Mouse (Mus musculus): ENCODE data around the gene Ski. TPM values are rescaled to one million over a fixed set of nuclear protein-coding genes. Genes with fewer than 3 reads are reported as not detected.

The Ski gene
- polyA plus RNA-seq, 1 experiment from 2014 or later = 34.9 TPM

DNA sequence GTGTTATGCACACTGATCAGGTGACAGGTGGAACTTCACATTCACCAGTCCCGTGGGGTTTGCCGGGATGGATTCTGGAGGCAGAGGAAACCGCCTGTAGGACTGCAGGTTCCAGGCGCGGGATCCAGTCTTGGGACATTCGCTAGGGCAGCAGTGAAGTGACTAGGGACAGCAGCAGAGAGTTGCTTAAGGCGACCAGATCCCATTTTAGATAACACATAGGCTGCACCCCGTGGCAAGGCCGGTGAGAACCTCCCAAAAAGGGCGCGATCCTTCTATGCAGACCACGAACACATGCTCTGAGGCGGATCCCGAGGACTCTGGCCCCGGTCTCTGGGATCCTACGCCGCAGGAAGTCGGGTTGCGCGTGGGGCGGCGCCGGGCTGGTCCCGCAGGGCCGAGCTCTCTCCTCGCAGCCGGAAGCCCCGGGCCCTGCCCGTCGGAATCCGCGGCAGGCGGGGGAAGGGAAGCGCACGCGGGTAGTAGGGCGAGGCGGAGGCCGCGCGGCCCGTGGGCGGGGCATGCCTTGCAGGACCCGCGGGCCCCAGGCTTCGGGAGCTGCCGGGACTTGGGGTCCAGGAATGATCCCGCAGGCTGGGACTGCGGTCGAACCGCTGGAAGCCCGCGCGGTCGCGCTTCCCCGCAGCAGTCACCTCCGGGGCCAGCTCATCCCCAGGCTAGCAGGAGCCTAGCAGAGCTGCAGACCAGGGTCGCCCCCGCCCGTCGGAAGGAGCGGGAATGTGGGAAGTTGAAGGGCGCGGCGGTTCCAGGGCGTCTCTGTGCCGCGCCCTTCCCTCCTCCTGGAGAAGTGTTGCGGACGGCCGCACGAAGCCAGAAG, 71.9 kb downstream of the Ski start:
- peak overlapping the region; percentile 86 for H3K4me2 ChIP-seq (ENCODE audit: low read depth, low read length)
- H3K4me1 ChIP-seq (ENCODE audit: control insufficient read depth, insufficient read depth, low read length) = peaks cover 28% of the 10 kb centered on the region
- DNase-seq (ENCODE audit: low spot score) (peak; percentile 94), ATAC-seq (ENCODE audit: low read depth) (peak; percentile 91)
- peak overlapping the region; percentile 48 for H3K4me3 ChIP-seq (ENCODE audit: low read depth, low read length)
- H3K27ac ChIP-seq (replicated peaks; ENCODE audit: low read depth, low read length) = peak overlapping the region; percentile 90
- H3K27me3 ChIP-seq (replicated peaks; ENCODE audit: control insufficient read depth, insufficient read depth, low read length) = no peaks in the 10 kb centered on the region
- H3K36me3 ChIP-seq (ENCODE audit: control insufficient read depth, insufficient read depth, low read length) = peaks cover 17% of the 10 kb centered on the region
- peak overlapping the region; percentile 81 for H3K9ac ChIP-seq (ENCODE audit: low read depth, low read length)
- WGBS = 8% methylated on average over 21 of the region's 73 CpGs
- H3K9me3 ChIP-seq (ENCODE audit: control insufficient read depth, low read length) = no peaks in the 10 kb centered on the region

GRCm38 (mm10) chr4:155149941-155150275, 72.5 kb downstream of the Ski start:
- peak overlapping the region; percentile 81 for H3K9ac ChIP-seq (ENCODE audit: low read depth, low read length)
- H3K4me1 ChIP-seq (ENCODE audit: control insufficient read depth, insufficient read depth, low read length) = peaks cover 34% of the 10 kb centered on the region
- 46% methylated on average over 6 of the region's 6 CpGs for WGBS
- H3K4me2 ChIP-seq (ENCODE audit: low read depth, low read length) = peak overlapping the region; percentile 86
- peaks cover 12% of the 10 kb centered on the region for H3K36me3 ChIP-seq (ENCODE audit: control insufficient read depth, insufficient read depth, low read length)
- ATAC-seq (ENCODE audit: low read depth) = no peak
- H3K27ac ChIP-seq (replicated peaks; ENCODE audit: low read depth, low read length) = peak overlapping the region; percentile 90
- no peaks in the 10 kb centered on the region for H3K9me3 ChIP-seq (ENCODE audit: control insufficient read depth, low read length)
- peak; percentile 53 for DNase-seq (ENCODE audit: low spot score)
- peak overlapping the region; percentile 48; the same call in 1 of the 2 replicates for H3K4me3 ChIP-seq (ENCODE audit: low read depth, low read length)
- H3K27me3 ChIP-seq (replicated peaks; ENCODE audit: control insufficient read depth, insufficient read depth, low read length) = no peaks in the 10 kb centered on the region

GRCm38 (mm10) chr4:155148910-155149698, 73.3 kb downstream of the Ski start:
- ATAC-seq (ENCODE audit: low read depth) (peak; percentile 19; the same call in 1 of the 2 replicates), DNase-seq (ENCODE audit: low spot score) (peak; percentile 80)

DNA sequence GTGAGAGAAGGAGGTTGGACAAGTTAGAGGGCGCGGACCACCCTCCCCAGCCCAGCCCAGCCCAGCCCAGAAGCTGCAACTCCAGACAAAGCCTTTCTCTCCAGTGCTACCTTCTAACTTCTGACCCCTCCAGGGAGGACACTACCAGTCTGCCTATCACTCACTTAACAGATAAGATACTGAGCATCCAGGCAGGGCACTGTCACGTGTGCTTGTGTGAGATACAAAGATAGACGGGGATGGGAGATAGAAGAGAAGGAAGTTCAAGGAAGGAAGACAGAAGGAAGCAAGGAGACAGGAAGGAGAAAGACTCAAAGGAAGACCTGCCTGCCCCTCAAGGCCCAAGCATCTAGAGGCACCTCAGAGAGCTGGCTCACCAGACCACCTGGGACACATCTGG, 73.9 kb downstream of the Ski start:
- Histone ChIP-seq H3K4me3 (ENCODE audit: low read depth, low read length) (no peak overlapping the region), H3K4me1 (ENCODE audit: control insufficient read depth, insufficient read depth, low read length) (peaks cover 48% of the 10 kb centered on the region), H3K9me3 (ENCODE audit: control insufficient read depth, low read length) (no peaks in the 10 kb centered on the region), H3K36me3 (ENCODE audit: control insufficient read depth, insufficient read depth, low read length) (peaks cover 3% of the 10 kb centered on the region; the same call in 1 of the 2 replicates), H3K9ac (ENCODE audit: low read depth, low read length) (no peak overlapping the region), H3K27me3 (replicated peaks; ENCODE audit: control insufficient read depth, insufficient read depth, low read length) (no peaks in the 10 kb centered on the region), H3K4me2 (ENCODE audit: low read depth, low read length) (no peak overlapping the region), H3K27ac (replicated peaks; ENCODE audit: low read depth, low read length) (0 out of 2 replicates have a peak overlapping the region, but pooled peaks have one; percentile 90)
- no peak for DNase-seq (ENCODE audit: low spot score)
- no peak for ATAC-seq (ENCODE audit: low read depth)
- 77% methylated on average over 4 of the region's 4 CpGs for WGBS

More at GRCm38 (mm10) chr4:155148910-155149698, 73.3 kb downstream of the Ski start:
- Histone ChIP-seq H3K9ac (ENCODE audit: low read depth, low read length) (no peak overlapping the region), H3K4me3 (ENCODE audit: low read depth, low read length) (no peak overlapping the region), H3K36me3 (ENCODE audit: control insufficient read depth, insufficient read depth, low read length) (peaks cover 9% of the 10 kb centered on the region; the same call in 1 of the 2 replicates), H3K9me3 (ENCODE audit: control insufficient read depth, low read length) (no peaks in the 10 kb centered on the region), H3K27ac (replicated peaks; ENCODE audit: low read depth, low read length) (peak overlapping the region; percentile 90; the same call in 1 of the 2 replicates), H3K4me1 (ENCODE audit: control insufficient read depth, insufficient read depth, low read length) (peaks cover 41% of the 10 kb centered on the region), H3K4me2 (ENCODE audit: low read depth, low read length) (no peak overlapping the region), H3K27me3 (replicated peaks; ENCODE audit: control insufficient read depth, insufficient read depth, low read length) (no peaks in the 10 kb centered on the region)
- 65% methylated on average over 6 of the region's 8 CpGs for WGBS

GRCm38 (mm10) chr4:155146107-155146823, 76.1 kb downstream of the Ski start:
- no peak overlapping the region for H3K4me2 ChIP-seq (ENCODE audit: low read depth, low read length)
- H3K9me3 ChIP-seq (ENCODE audit: control insufficient read depth, low read length) = no peaks in the 10 kb centered on the region
- H3K4me3 ChIP-seq (ENCODE audit: low read depth, low read length) = no peak overlapping the region
- H3K27ac ChIP-seq (replicated peaks; ENCODE audit: low read depth, low read length) = peak overlapping the region; percentile 99
- 48% methylated on average over 14 of the region's 14 CpGs for WGBS
- H3K4me1 ChIP-seq (ENCODE audit: control insufficient read depth, insufficient read depth, low read length) = peaks cover 46% of the 10 kb centered on the region
- DNase-seq (ENCODE audit: low spot score) (no peak), ATAC-seq (ENCODE audit: low read depth) (no peak)
- H3K9ac ChIP-seq (ENCODE audit: low read depth, low read length) = 0 out of 2 replicates have a peak overlapping the region, but pooled peaks have one; percentile 15
- no peaks in the 10 kb centered on the region for H3K27me3 ChIP-seq (replicated peaks; ENCODE audit: control insufficient read depth, insufficient read depth, low read length)
- no peaks in the 10 kb centered on the region for H3K36me3 ChIP-seq (ENCODE audit: control insufficient read depth, insufficient read depth, low read length)

DNA sequence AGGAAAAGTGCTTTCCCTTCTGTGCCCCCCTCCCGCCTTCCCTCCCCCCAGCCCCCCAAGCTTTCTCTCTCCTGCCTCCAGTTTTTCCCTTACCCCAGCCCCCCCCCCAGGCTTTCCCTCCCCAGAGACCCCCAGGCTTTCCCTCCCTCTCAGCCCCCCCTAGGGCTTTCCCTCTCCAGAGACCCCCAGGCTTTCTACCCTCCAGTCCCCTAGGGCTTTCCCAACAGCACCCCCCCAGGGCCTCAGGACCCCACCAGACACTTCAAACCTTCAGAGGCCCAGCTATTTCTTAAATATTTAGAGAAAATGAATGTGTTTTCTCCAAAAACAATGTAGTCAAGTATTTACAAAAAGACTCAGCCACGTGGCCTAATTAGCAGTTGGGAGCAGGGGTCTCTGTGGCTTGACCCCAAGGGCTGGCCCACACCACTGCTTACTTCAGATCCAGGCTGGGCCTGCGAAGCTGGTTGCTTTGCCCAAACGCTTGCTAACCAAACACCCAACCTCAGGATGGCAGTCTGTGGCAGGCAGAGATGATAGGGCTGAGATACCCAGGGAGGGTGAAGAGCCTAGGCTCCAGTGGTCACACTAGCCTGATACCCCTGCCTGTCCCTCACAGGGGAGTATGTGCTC, 77.7 kb downstream of the Ski start:
- Histone ChIP-seq H3K9me3 (ENCODE audit: control insufficient read depth, low read length) (no peaks in the 10 kb centered on the region), H3K4me2 (ENCODE audit: low read depth, low read length) (peak overlapping the region; percentile 15; the same call in 1 of the 2 replicates), H3K27me3 (replicated peaks; ENCODE audit: control insufficient read depth, insufficient read depth, low read length) (no peaks in the 10 kb centered on the region), H3K4me3 (ENCODE audit: low read depth, low read length) (no peak overlapping the region), H3K36me3 (ENCODE audit: control insufficient read depth, insufficient read depth, low read length) (no peaks in the 10 kb centered on the region), H3K9ac (ENCODE audit: low read depth, low read length) (peak overlapping the region; percentile 51; the same call in 1 of the 2 replicates), H3K27ac (replicated peaks; ENCODE audit: low read depth, low read length) (peak overlapping the region; percentile 99), H3K4me1 (ENCODE audit: control insufficient read depth, insufficient read depth, low read length) (peaks cover 46% of the 10 kb centered on the region)
- ATAC-seq (ENCODE audit: low read depth) (no peak), DNase-seq (ENCODE audit: low spot score) (no peak)
- WGBS = 40% methylated on average over 4 of the region's 4 CpGs

DNA sequence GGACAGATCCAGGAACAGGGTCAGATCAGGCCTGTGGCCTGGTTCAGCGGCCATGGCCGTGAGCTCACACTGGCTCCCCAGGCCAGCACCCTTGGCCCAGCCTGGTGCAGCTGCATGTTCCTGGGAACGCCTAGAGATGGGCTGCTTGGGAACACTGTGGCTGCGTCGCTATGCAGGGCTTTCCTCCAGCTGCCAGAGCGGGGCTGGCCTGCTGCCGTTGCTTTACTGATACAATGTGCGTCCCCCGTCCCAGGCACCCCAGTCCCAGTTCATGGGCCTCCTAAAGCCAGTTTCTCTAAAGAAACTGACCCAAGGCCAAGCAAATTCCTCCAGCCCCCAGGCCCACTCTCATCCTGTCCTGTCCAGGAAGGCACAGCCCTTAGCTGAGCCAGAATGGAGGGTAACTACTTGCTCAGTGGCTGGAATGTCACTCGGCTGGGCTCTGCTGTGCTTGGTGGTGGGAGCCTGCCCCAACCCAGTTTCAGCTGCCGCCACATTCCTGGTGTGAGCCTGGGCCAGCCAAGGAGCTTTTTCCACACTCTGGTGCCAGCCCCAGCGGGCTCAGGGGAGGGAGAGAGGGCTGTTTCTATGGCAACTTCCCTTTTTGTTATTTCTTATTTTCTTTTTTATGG, 78.4 kb downstream of the Ski start:
- Histone ChIP-seq H3K27me3 (replicated peaks; ENCODE audit: control insufficient read depth, insufficient read depth, low read length) (no peaks in the 10 kb centered on the region), H3K27ac (replicated peaks; ENCODE audit: low read depth, low read length) (peak overlapping the region; percentile 99), H3K4me2 (ENCODE audit: low read depth, low read length) (peak overlapping the region; percentile 38), H3K9ac (ENCODE audit: low read depth, low read length) (peak overlapping the region; percentile 51), H3K4me3 (ENCODE audit: low read depth, low read length) (no peak overlapping the region), H3K9me3 (ENCODE audit: control insufficient read depth, low read length) (no peaks in the 10 kb centered on the region), H3K4me1 (ENCODE audit: control insufficient read depth, insufficient read depth, low read length) (peaks cover 46% of the 10 kb centered on the region), H3K36me3 (ENCODE audit: control insufficient read depth, insufficient read depth, low read length) (no peaks in the 10 kb centered on the region)
- DNase-seq (ENCODE audit: low spot score) (peak; percentile 94), ATAC-seq (ENCODE audit: low read depth) (peak; percentile 92)
- 14% methylated on average over 12 of the region's 12 CpGs for WGBS
